Mouse (Mus musculus) hindbrain, embryonic 12.5 days (tissue): ENCODE measurements around the gene Setdb2. TPM values are rescaled to one million over a fixed set of nuclear protein-coding genes. Genes with fewer than 3 reads are reported as not detected.

ENCODE experiments used
- polyA plus RNA-seq: library from polyadenylated mRNA; unstranded; fragments of >200 nt; fragmentation: Nextera tagmentation; extraction: Ambion mirVana; gene quantifications from 2 replicates; pipeline ENCODE4 v1.2.1, GENCODE M21; 2016

Setdb2 gene
- polyA plus RNA-seq, 1 experiment from 2014 or later = 9.6 TPM

Other genes starting within 250 kb of the Setdb2 start
- gene Rcbtb1, start 239.7 kb downstream of the Setdb2 start, polyA plus RNA-seq = 99.2 TPM in 2 replicates
- gene Gm6904, start 180.7 kb downstream of the Setdb2 start, polyA plus RNA-seq = not detected in 2 replicates
- gene Phf11a, start 143.4 kb downstream of the Setdb2 start, polyA plus RNA-seq = not detected in 2 replicates
- 0.22 TPM in 1 of 2 replicates, not detected in the other for gene Phf11b, start 99.5 kb downstream of the Setdb2 start, polyA plus RNA-seq
- gene Phf11d, start 75.4 kb downstream of the Setdb2 start, polyA plus RNA-seq = 0.53 and 0.61 TPM in 2 replicates
- 0.51 and 0.80 TPM in 2 replicates for gene Phf11c, start 45.5 kb downstream of the Setdb2 start, polyA plus RNA-seq
- 35.8 and 39.9 TPM in 2 replicates for gene Cab39l, start 88 bp upstream of the Setdb2 start, polyA plus RNA-seq
- gene Cdadc1, start 157.1 kb upstream of the Setdb2 start, polyA plus RNA-seq = 34.1 and 35.2 TPM in 2 replicates
- gene Shisa2, start 184.4 kb upstream of the Setdb2 start, polyA plus RNA-seq = 22.4 and 27.9 TPM in 2 replicates